Mouse (Mus musculus): ENCODE measurements at regions not wholly inside any gene's neighbourhood (a gene's known extent, or its start where the extent isn't known, plus 50 kb on each side); places are given as distances from the start of the nearest gene placed in this dataset.

GRCm38 (mm10) chr1:61181099-61181821, 203.5 kb downstream of the Icos start:
- peak; percentile 96 to 97 for DNase-seq

- DNase-seq, result no peak
Observed at GRCm38 (mm10) chr1:61187381-61188100, 209.8 kb downstream of the Icos start.

- no peak for DNase-seq
Observed at GRCm38 (mm10) chr1:61190921-61191320, 213.2 kb downstream of the Icos start.

GRCm38 (mm10) chr1:61198549-61199062, 220.9 kb downstream of the Icos start:
- DNase-seq, result no peak

- DNase-seq, result no peak
Observed at GRCm38 (mm10) chr1:61201006-61201405, 223.3 kb downstream of the Icos start.

GRCm38 (mm10) chr1:61202079-61202478, 224.4 kb downstream of the Icos start:
- peak; percentile 19 to 32 for DNase-seq

- DNase-seq, result peak; percentile 35 to 45
Observed at GRCm38 (mm10) chr1:61203170-61203569, 225.4 kb downstream of the Icos start.

- no peak for DNase-seq
Observed at GRCm38 (mm10) chr1:61203612-61204011, 225.9 kb downstream of the Icos start.

- no peak for DNase-seq
Observed at GRCm38 (mm10) chr1:61205137-61205536, 227.4 kb downstream of the Icos start.

GRCm38 (mm10) chr1:61206861-61207380, 229.2 kb downstream of the Icos start:
- DNase-seq, result no peak

GRCm38 (mm10) chr1:61208386-61208785, 230.7 kb downstream of the Icos start:
- no peak for DNase-seq

- no peak for DNase-seq
Observed at GRCm38 (mm10) chr1:61221131-61221530, 243.4 kb downstream of the Icos start.

GRCm38 (mm10) chr1:61228942-61229341, 251.2 kb downstream of the Icos start:
- no peak for DNase-seq

- DNase-seq, result no peak
Observed at GRCm38 (mm10) chr1:61233001-61233400, 255.3 kb downstream of the Icos start.

- DNase-seq, result peak; percentile 66 to 77
Observed at GRCm38 (mm10) chr1:61233476-61234297, 256.0 kb downstream of the Icos start.

- DNase-seq, result no peak
Observed at GRCm38 (mm10) chr1:61234298-61234682, 256.6 kb downstream of the Icos start.

- no peak for DNase-seq
Observed at GRCm38 (mm10) chr1:61236511-61236910, 258.8 kb downstream of the Icos start.

GRCm38 (mm10) chr1:61238668-61239067, 260.9 kb downstream of the Icos start:
- DNase-seq, result no peak

- no peak for DNase-seq
Observed at GRCm38 (mm10) chr1:61257561-61257960, 279.8 kb downstream of the Icos start.

GRCm38 (mm10) chr1:61263466-61263865, 285.7 kb downstream of the Icos start:
- DNase-seq, result peak; percentile 14 to 15

GRCm38 (mm10) chr1:61265706-61266127, 288.0 kb downstream of the Icos start:
- DNase-seq, result no peak

- DNase-seq, result no peak
Observed at GRCm38 (mm10) chr1:61273843-61274242, 296.1 kb downstream of the Icos start.

- no peak for DNase-seq
Observed at GRCm38 (mm10) chr1:61274244-61274643, 296.5 kb downstream of the Icos start.
